Mouse (Mus musculus) spleen, postnatal 10 days (tissue): ENCODE measurements around the gene Gm9972.

Source experiments
- DNase-seq, 2 experiments: peaks; one replicate each; pipeline ENCODE4 v3.0.0; 2021 to 2022; ENCODE audit warnings: low spot score in 2 of 2

Gm9972 gene

GRCm38 (mm10) chr11:43035446-43035845, at the start of gene Gm9972:
TSS of gene Gm9972 (plus strand) at chr11:43035746.
- no peak for DNase-seq

- DNase-seq: no peak
Observed at GRCm38 (mm10) chr11:42999188-42999587, 36.4 kb upstream of the Gm9972 start.

- DNase-seq: no peak
Observed at GRCm38 (mm10) chr11:43011941-43012340, 23.6 kb upstream of the Gm9972 start.

- DNase-seq: no peak
Observed at GRCm38 (mm10) chr11:43012980-43013379, 22.6 kb upstream of the Gm9972 start.

GRCm38 (mm10) chr11:43023109-43023688, 12.3 kb upstream of the Gm9972 start:
- DNase-seq: no peak

- DNase-seq: no peak
Observed at GRCm38 (mm10) chr11:43029813-43030212, 5.7 kb upstream of the Gm9972 start.

- DNase-seq: no peak
Observed at GRCm38 (mm10) chr11:43032141-43032540, 3.4 kb upstream of the Gm9972 start.

GRCm38 (mm10) chr11:43045871-43046548, 10.5 kb downstream of the Gm9972 start:
- no peak for DNase-seq

GRCm38 (mm10) chr11:43049363-43049762, 13.8 kb downstream of the Gm9972 start:
- no peak for DNase-seq

GRCm38 (mm10) chr11:43054972-43055371, 19.4 kb downstream of the Gm9972 start:
- no peak for DNase-seq

GRCm38 (mm10) chr11:43059437-43059970, 24.0 kb downstream of the Gm9972 start:
- no peak for DNase-seq

- DNase-seq: no peak
Observed at GRCm38 (mm10) chr11:43062286-43062685, 26.7 kb downstream of the Gm9972 start.

- no peak for DNase-seq
Observed at GRCm38 (mm10) chr11:43086309-43087050, 50.9 kb downstream of the Gm9972 start.
